Mouse (Mus musculus): Measurements from ENCODE around the gene Kbtbd6.
"Not testable (repeated sequence)": the region's sequence is repeated elsewhere in the genome, so short reads cannot be mapped to it uniquely, and the experiment has no call there.

Kbtbd6 gene

GRCm38 (mm10) chr14:79451681-79452590 lies at the start of gene Kbtbd6:
Kbtbd6 (plus strand) TSS chr14:79451835.
- not testable (repeated sequence) for DNase-seq (ENCODE audit: extremely low read depth, low read depth)

GRCm38 (mm10) chr14:79407641-79408040 lies 44.0 kb upstream of the Kbtbd6 start:
- no peak for DNase-seq (ENCODE audit: extremely low read depth, low read depth)

GRCm38 (mm10) chr14:79409278-79409830 lies 42.3 kb upstream of the Kbtbd6 start:
- no peak for DNase-seq (ENCODE audit: extremely low read depth, low read depth)

- no peak for DNase-seq (ENCODE audit: extremely low read depth, low read depth)
Observed at GRCm38 (mm10) chr14:79410662-79411061, 41.0 kb upstream of the Kbtbd6 start.

GRCm38 (mm10) chr14:79413121-79413520 lies 38.5 kb upstream of the Kbtbd6 start:
- no peak for DNase-seq (ENCODE audit: extremely low read depth, low read depth)

GRCm38 (mm10) chr14:79420083-79420685 lies 31.5 kb upstream of the Kbtbd6 start:
- no peak for DNase-seq (ENCODE audit: extremely low read depth, low read depth)

- DNase-seq (ENCODE audit: extremely low read depth, low read depth): peak; percentile 97
Observed at GRCm38 (mm10) chr14:79425979-79426729, 25.5 kb upstream of the Kbtbd6 start, which contains the start of gene Kbtbd7. Kbtbd7 (plus strand) TSS chr14:79426511.

- not testable (repeated sequence) for DNase-seq (ENCODE audit: extremely low read depth, low read depth)
Observed at GRCm38 (mm10) chr14:79426730-79427365, 24.8 kb upstream of the Kbtbd6 start.

GRCm38 (mm10) chr14:79434068-79434467 lies 17.6 kb upstream of the Kbtbd6 start:
- no peak for DNase-seq (ENCODE audit: extremely low read depth, low read depth)

- no peak for DNase-seq (ENCODE audit: extremely low read depth, low read depth)
Observed at GRCm38 (mm10) chr14:79440655-79441054, 11.0 kb upstream of the Kbtbd6 start.

- DNase-seq (ENCODE audit: extremely low read depth, low read depth): no peak
Observed at GRCm38 (mm10) chr14:79441441-79441840, 10.2 kb upstream of the Kbtbd6 start.

- DNase-seq (ENCODE audit: extremely low read depth, low read depth): no peak
Observed at GRCm38 (mm10) chr14:79444601-79445000, 7.0 kb upstream of the Kbtbd6 start.

GRCm38 (mm10) chr14:79445055-79445620 lies 6.5 kb upstream of the Kbtbd6 start:
- DNase-seq (ENCODE audit: extremely low read depth, low read depth): no peak

- not testable (repeated sequence) for DNase-seq (ENCODE audit: extremely low read depth, low read depth)
Observed at GRCm38 (mm10) chr14:79452591-79452934, 928 bp downstream of the Kbtbd6 start.

GRCm38 (mm10) chr14:79460401-79460800 lies 8.8 kb downstream of the Kbtbd6 start:
- DNase-seq (ENCODE audit: extremely low read depth, low read depth): no peak

GRCm38 (mm10) chr14:79460988-79461387 lies 9.4 kb downstream of the Kbtbd6 start:
- DNase-seq (ENCODE audit: extremely low read depth, low read depth): no peak

GRCm38 (mm10) chr14:79465623-79466022 lies 14.0 kb downstream of the Kbtbd6 start:
- no peak for DNase-seq (ENCODE audit: extremely low read depth, low read depth)

- no peak for DNase-seq (ENCODE audit: extremely low read depth, low read depth)
Observed at GRCm38 (mm10) chr14:79467621-79468020, 16.0 kb downstream of the Kbtbd6 start.

GRCm38 (mm10) chr14:79473384-79473783 lies 21.7 kb downstream of the Kbtbd6 start:
- DNase-seq (ENCODE audit: extremely low read depth, low read depth): no peak

GRCm38 (mm10) chr14:79480624-79481338 lies 29.1 kb downstream of the Kbtbd6 start, which contains the start of gene Elf1:
Elf1 (plus strand) TSS chr14:79481194.
- DNase-seq (ENCODE audit: extremely low read depth, low read depth): no peak

All from MEL-GATA-1-ER (cell line).